Mouse (Mus musculus): ENCODE results near the gene Elf1. TPM values are rescaled to one million over a fixed set of nuclear protein-coding genes. Genes with fewer than 3 reads are reported as not detected.

The Elf1 gene
- polyA plus RNA-seq, 1 experiment from 2014 or later, result 4.1 TPM

DNA sequence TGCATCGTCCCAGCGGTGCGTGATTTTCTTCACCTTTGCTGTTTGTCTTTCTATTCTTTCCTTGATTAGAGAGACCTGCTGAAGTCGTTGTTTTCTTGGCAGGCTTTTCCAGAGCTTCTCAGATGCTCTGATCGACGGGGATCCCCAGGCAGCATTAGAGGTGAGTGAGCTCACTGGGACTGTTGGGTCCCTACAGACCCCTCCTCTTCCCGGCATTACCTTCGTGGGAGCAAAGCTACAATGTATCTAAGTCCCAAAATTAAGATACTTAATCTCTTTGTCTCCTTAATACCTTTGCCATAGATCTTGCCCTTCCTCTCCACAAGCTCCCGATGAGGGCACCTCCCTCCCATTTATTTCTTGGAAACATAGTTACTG is 106.8 kb downstream of the Elf1 start:
- H3K4me2 ChIP-seq (replicated peaks), result peak overlapping the region; percentile 88
- H3K36me3 ChIP-seq, result 0 out of 2 replicates have a peak, but pooled peaks cover 9% of the 10 kb centered on the region
- peak overlapping the region; percentile 69 for H3K4me3 ChIP-seq (replicated peaks)
- H3K9ac ChIP-seq (replicated peaks), result peak overlapping the region; percentile 80
- ATAC-seq, result peak; percentile 54
- no peaks in the 10 kb centered on the region for H3K9me3 ChIP-seq
- peaks cover 28% of the 10 kb centered on the region for H3K4me1 ChIP-seq (replicated peaks)
- no peaks in the 10 kb centered on the region for H3K27me3 ChIP-seq
- peak overlapping the region; percentile 95 for H3K27ac ChIP-seq
- WGBS, result 2% methylated on average over 9 of the region's 9 CpGs

- H3K9ac ChIP-seq (replicated peaks), result peak overlapping the region; percentile 80
- H3K4me1 ChIP-seq (replicated peaks), result peaks cover 28% of the 10 kb centered on the region
- 89% methylated on average over 9 of the region's 9 CpGs for WGBS
- 0 out of 2 replicates have a peak, but pooled peaks cover 9% of the 10 kb centered on the region for H3K36me3 ChIP-seq
- no peak overlapping the region for H3K27ac ChIP-seq
- H3K4me3 ChIP-seq (replicated peaks), result peak overlapping the region; percentile 69
- no peaks in the 10 kb centered on the region for H3K27me3 ChIP-seq
- no peaks in the 10 kb centered on the region for H3K9me3 ChIP-seq
- H3K4me2 ChIP-seq (replicated peaks), result peak overlapping the region; percentile 88
- no peak for ATAC-seq
Observed at GRCm38 (mm10) chr14:79588534-79588951, 107.5 kb downstream of the Elf1 start.

GRCm38 (mm10) chr14:79589401-79589800 is 108.4 kb downstream of the Elf1 start:
- no peak for ATAC-seq
- Histone ChIP-seq H3K4me2 (replicated peaks) (no peak overlapping the region; the same call in 1 of the 2 replicates), H3K9me3 (no peaks in the 10 kb centered on the region), H3K27me3 (no peaks in the 10 kb centered on the region), H3K4me3 (replicated peaks) (no peak overlapping the region), H3K4me1 (replicated peaks) (peaks cover 28% of the 10 kb centered on the region), H3K36me3 (0 out of 2 replicates have a peak, but pooled peaks cover 9% of the 10 kb centered on the region), H3K9ac (replicated peaks) (no peak overlapping the region), H3K27ac (no peak overlapping the region)
- WGBS, result 96% methylated on average over 6 of the region's 6 CpGs

GRCm38 (mm10) chr14:79590916-79591315 is 109.9 kb downstream of the Elf1 start:
- Histone ChIP-seq H3K27me3 (no peaks in the 10 kb centered on the region), H3K4me1 (replicated peaks) (peaks cover 28% of the 10 kb centered on the region), H3K27ac (no peak overlapping the region), H3K4me3 (replicated peaks) (no peak overlapping the region), H3K36me3 (peaks cover 12% of the 10 kb centered on the region; the same call in 1 of the 2 replicates), H3K9me3 (no peaks in the 10 kb centered on the region), H3K9ac (replicated peaks) (no peak overlapping the region), H3K4me2 (replicated peaks) (no peak overlapping the region)
- no peak for ATAC-seq
- 98% methylated on average over 8 of the region's 8 CpGs for WGBS

DNA sequence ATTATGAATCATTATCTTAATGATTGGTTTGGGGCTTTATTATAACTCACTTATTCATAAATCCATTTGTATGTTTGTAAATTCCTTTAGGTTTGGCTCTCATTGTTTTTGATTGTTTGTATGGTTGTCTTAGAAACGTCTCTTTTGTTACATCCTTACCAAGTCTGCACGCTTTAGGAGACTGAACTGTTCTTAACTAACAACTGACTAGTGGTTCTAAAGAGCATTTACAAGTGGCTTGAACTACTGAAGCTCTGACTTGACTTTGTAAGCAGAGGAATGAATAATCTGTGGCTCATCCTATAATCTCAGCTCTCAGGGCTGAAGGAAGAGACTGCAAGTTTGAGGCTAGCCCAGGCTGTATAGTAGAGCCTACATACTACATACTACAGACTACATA is 110.6 kb downstream of the Elf1 start:
- ATAC-seq, result no peak
- Histone ChIP-seq H3K4me3 (replicated peaks) (no peak overlapping the region), H3K36me3 (peaks cover 18% of the 10 kb centered on the region), H3K9me3 (no peaks in the 10 kb centered on the region), H3K9ac (replicated peaks) (no peak overlapping the region), H3K27ac (no peak overlapping the region), H3K27me3 (no peaks in the 10 kb centered on the region), H3K4me2 (replicated peaks) (no peak overlapping the region), H3K4me1 (replicated peaks) (peaks cover 25% of the 10 kb centered on the region)
- 85% methylated on average over 2 of the region's 2 CpGs for WGBS

DNA sequence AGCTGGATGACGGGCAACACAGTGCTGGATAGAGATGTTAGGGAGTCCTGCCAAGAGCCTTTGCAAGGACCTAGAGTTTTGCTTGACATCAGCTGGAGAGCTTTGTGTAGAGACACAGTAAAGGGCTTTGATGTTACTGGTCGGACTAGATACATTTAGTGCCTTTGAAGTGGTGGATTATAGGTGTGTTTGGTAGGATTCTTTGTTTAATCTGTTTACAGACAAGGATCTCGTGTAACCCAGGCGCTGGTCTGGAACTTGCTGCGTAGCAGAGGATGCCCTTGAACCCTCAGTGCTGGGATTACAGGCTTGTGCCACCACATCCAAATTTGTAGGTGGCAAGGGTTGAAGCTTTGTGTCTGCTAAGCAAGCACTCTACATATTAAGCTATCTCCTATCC is 113.1 kb downstream of the Elf1 start:
- Histone ChIP-seq H3K27me3 (no peaks in the 10 kb centered on the region), H3K4me3 (replicated peaks) (no peak overlapping the region), H3K4me2 (replicated peaks) (no peak overlapping the region), H3K27ac (no peak overlapping the region), H3K9me3 (no peaks in the 10 kb centered on the region), H3K36me3 (peaks cover 34% of the 10 kb centered on the region), H3K4me1 (replicated peaks) (peaks cover 11% of the 10 kb centered on the region), H3K9ac (replicated peaks) (no peak overlapping the region)
- ATAC-seq, result no peak
- 80% methylated on average over 5 of the region's 5 CpGs for WGBS

- Histone ChIP-seq H3K4me3 (replicated peaks) (no peak overlapping the region), H3K4me2 (replicated peaks) (no peak overlapping the region), H3K36me3 (peaks cover 55% of the 10 kb centered on the region), H3K27ac (no peak overlapping the region), H3K9me3 (no peaks in the 10 kb centered on the region), H3K9ac (replicated peaks) (no peak overlapping the region), H3K27me3 (no peaks in the 10 kb centered on the region), H3K4me1 (replicated peaks) (no peaks in the 10 kb centered on the region)
- WGBS, result 88% methylated on average over 4 of the region's 4 CpGs
- no peak for ATAC-seq
Observed at GRCm38 (mm10) chr14:79596602-79597001, 115.6 kb downstream of the Elf1 start.

DNA sequence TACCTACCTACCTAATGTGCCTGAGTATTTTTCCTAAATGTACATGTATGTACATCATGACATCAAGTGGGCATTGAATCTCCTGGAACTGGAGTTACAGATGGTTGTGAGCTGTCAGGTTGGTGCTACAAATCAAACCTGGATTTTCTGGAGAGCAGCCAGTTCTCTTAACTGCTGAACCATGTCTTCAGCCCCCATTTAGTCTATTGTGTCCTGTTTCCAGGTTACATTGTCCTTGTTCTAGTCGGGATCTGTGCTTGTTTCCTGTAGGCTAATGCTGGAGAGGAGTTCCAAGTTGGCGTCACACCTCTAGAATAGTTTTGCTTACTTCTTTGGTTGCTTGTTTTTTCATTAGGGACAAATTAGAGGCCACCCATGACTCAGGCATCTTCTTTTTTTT is 124.9 kb downstream of the Elf1 start:
- 87% methylated on average over 2 of the region's 2 CpGs for WGBS
- ATAC-seq, result no peak

GRCm38 (mm10) chr14:79606392-79606791 is 125.4 kb downstream of the Elf1 start:
- Histone ChIP-seq H3K4me2 (replicated peaks) (no peak overlapping the region), H3K9ac (replicated peaks) (no peak overlapping the region), H3K27ac (no peak overlapping the region), H3K27me3 (no peaks in the 10 kb centered on the region), H3K36me3 (peaks cover 83% of the 10 kb centered on the region), H3K4me3 (replicated peaks) (no peak overlapping the region), H3K9me3 (no peaks in the 10 kb centered on the region), H3K4me1 (replicated peaks) (no peaks in the 10 kb centered on the region)
- ATAC-seq, result no peak
- 95% methylated on average over 6 of the region's 6 CpGs for WGBS

More for the DNA sequence above, 124.9 kb downstream of the Elf1 start:
- H3K36me3 ChIP-seq, result peaks cover 83% of the 10 kb centered on the region
- H3K4me1 ChIP-seq (replicated peaks), result no peaks in the 10 kb centered on the region
- H3K27ac ChIP-seq, result no peak overlapping the region
- H3K9ac ChIP-seq (replicated peaks), result no peak overlapping the region
- H3K4me3 ChIP-seq (replicated peaks), result no peak overlapping the region
- H3K27me3 ChIP-seq, result no peaks in the 10 kb centered on the region
- H3K9me3 ChIP-seq, result no peaks in the 10 kb centered on the region
- H3K4me2 ChIP-seq (replicated peaks), result no peak overlapping the region

GRCm38 (mm10) chr14:79606867-79607266 is 125.9 kb downstream of the Elf1 start:
- ATAC-seq, result no peak
- Histone ChIP-seq H3K36me3 (peaks cover 82% of the 10 kb centered on the region), H3K4me1 (replicated peaks) (no peaks in the 10 kb centered on the region), H3K9me3 (no peaks in the 10 kb centered on the region), H3K4me3 (replicated peaks) (no peak overlapping the region), H3K9ac (replicated peaks) (no peak overlapping the region), H3K27ac (no peak overlapping the region), H3K27me3 (no peaks in the 10 kb centered on the region), H3K4me2 (replicated peaks) (no peak overlapping the region)
- WGBS, result 95% methylated on average over 3 of the region's 3 CpGs

- no peak overlapping the region for H3K9ac ChIP-seq (replicated peaks)
- peaks cover 82% of the 10 kb centered on the region for H3K36me3 ChIP-seq
- 95% methylated on average over 4 of the region's 4 CpGs for WGBS
- H3K9me3 ChIP-seq, result no peaks in the 10 kb centered on the region
- no peaks in the 10 kb centered on the region for H3K27me3 ChIP-seq
- ATAC-seq, result no peak
- H3K27ac ChIP-seq, result no peak overlapping the region
- H3K4me1 ChIP-seq (replicated peaks), result no peaks in the 10 kb centered on the region
- H3K4me2 ChIP-seq (replicated peaks), result no peak overlapping the region
- H3K4me3 ChIP-seq (replicated peaks), result no peak overlapping the region
Observed at GRCm38 (mm10) chr14:79607352-79607751, 126.4 kb downstream of the Elf1 start.

- H3K4me3 ChIP-seq (replicated peaks), result no peak overlapping the region
- no peaks in the 10 kb centered on the region for H3K27me3 ChIP-seq
- H3K4me2 ChIP-seq (replicated peaks), result no peak overlapping the region
- no peak overlapping the region for H3K9ac ChIP-seq (replicated peaks)
- H3K4me1 ChIP-seq (replicated peaks), result no peaks in the 10 kb centered on the region
- ATAC-seq, result no peak
- 94% methylated on average over 6 of the region's 6 CpGs for WGBS
- H3K36me3 ChIP-seq, result peaks cover 84% of the 10 kb centered on the region
- H3K9me3 ChIP-seq, result no peaks in the 10 kb centered on the region
- no peak overlapping the region for H3K27ac ChIP-seq
Observed at GRCm38 (mm10) chr14:79608286-79608685, 127.3 kb downstream of the Elf1 start.

DNA sequence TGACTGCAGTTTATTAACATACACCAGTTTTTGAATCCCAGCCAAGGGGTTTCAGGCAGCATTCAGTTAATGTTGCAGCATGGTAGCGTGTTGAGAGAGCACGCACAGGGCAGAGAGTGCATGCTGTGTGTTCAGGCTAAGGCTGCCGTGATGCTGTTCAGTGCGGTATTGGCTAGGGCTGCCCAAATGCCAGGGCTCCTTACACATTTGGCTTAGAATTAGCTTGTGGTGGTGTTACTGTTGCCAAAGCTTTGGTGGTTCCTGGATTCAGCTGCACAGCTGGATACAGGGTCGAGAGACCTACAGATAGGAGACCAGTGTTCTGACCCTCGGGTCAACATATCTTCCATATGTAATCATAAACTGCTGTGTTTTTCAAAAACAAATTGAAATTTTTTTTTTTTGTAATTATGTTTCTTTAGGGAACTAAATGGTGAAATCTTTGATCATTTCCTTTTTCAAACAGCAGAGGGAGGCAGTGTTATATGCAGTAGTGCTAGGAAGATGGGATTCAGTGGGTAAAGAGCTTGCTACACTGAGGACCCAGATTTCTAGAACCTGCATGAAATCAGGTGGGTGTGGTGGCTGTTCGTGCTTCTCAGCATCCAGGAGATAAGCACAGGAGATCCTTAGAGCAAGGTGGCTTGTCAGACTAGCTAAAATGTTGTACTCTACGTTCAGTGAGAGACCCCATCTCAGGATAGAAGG is 136.3 kb downstream of the Elf1 start:
- H3K27me3 ChIP-seq, result no peaks in the 10 kb centered on the region
- H3K4me1 ChIP-seq (replicated peaks), result 0 out of 2 replicates have a peak, but pooled peaks cover 3% of the 10 kb centered on the region
- 85% methylated on average over 8 of the region's 8 CpGs for WGBS
- H3K4me2 ChIP-seq (replicated peaks), result no peak overlapping the region
- ATAC-seq, result peak; percentile 63
- no peak overlapping the region for H3K27ac ChIP-seq
- H3K36me3 ChIP-seq, result peaks cover 53% of the 10 kb centered on the region
- no peak overlapping the region for H3K4me3 ChIP-seq (replicated peaks)
- no peaks in the 10 kb centered on the region for H3K9me3 ChIP-seq
- no peak overlapping the region for H3K9ac ChIP-seq (replicated peaks)
